Mouse (Mus musculus) kidney, embryonic 16.5 days (tissue): ENCODE results near the gene Atp6v0e2. TPM values are rescaled to one million over a fixed set of nuclear protein-coding genes. Genes with fewer than 3 reads are reported as not detected.
"Not testable (repeated sequence)": the region's sequence is repeated elsewhere in the genome, so short reads cannot be mapped to it uniquely, and the experiment has no call there.

Source experiments
- ATAC-seq: fragments of 200-750 bp; cut with Nextera tagmentation; 2 replicates; pipeline ENCODE4 v1.8.0; 2017; ENCODE audit warnings: moderate TSS enrichment; ENCODE audit not compliant: low FRiP score, low TSS enrichment
- H3K27ac ChIP-seq: fragments of 300-500 bp; sonication (generic); 2 replicates; pipeline ENCODE4 v1.5.1; 2014; ENCODE audit warnings: low read length
- H3K27me3 ChIP-seq: fragments of 300-500 bp; sonication (generic); 2 replicates; pipeline ENCODE4 v1.6.1; 2014; ENCODE audit warnings: low read length, control low read depth, mixed read lengths; ENCODE audit not compliant: insufficient read depth
- H3K36me3 ChIP-seq: fragments of 300-500 bp; sonication (generic); 2 replicates; pipeline ENCODE4 v1.6.1; 2014; ENCODE audit warnings: low read length, control low read depth, mixed read lengths; ENCODE audit not compliant: insufficient read depth
- H3K4me1 ChIP-seq: fragments of 300-500 bp; sonication (generic); 2 replicates; pipeline ENCODE4 v1.6.1; 2014; ENCODE audit warnings: low read length, control low read depth, mixed read lengths; ENCODE audit not compliant: insufficient read depth
- H3K4me2 ChIP-seq: fragments of 300-500 bp; sonication (generic); replicated peaks from 2 replicates; pipeline ENCODE4 v1.6.1; 2014; ENCODE audit warnings: low read depth, low read length
- H3K4me3 ChIP-seq: fragments of 300-500 bp; sonication (generic); 2 replicates; pipeline ENCODE4 v1.5.1; 2014; ENCODE audit warnings: mild to moderate bottlenecking, low read length
- H3K9ac ChIP-seq: fragments of 300-500 bp; sonication (generic); replicated peaks from 2 replicates; pipeline ENCODE4 v1.6.1; 2014; ENCODE audit warnings: low read length
- H3K9me3 ChIP-seq: fragments of 300-500 bp; sonication (generic); 2 replicates; pipeline ENCODE4 v1.6.1; 2016; ENCODE audit warnings: low read length, control low read depth
- WGBS: fragments of 180-500 bp; shearing (Covaris S2); extraction: QIAGEN DNeasy Blood & Tissue Kit; methylation state at CpG from one replicate; pipeline ENCODE4 v1.1.7; 2014; 5-methylcytosine and 5-hydroxymethylcytosine counted together
- polyA plus RNA-seq: library from polyadenylated mRNA; unstranded; fragments of >200 nt; fragmentation: Nextera tagmentation; extraction: Ambion mirVana; gene quantifications from 2 replicates; pipeline ENCODE4 v1.2.1, GENCODE M21; 2015

Gene Atp6v0e2
- polyA plus RNA-seq, 1 experiment from 2014 or later: 33.8 TPM

DNA sequence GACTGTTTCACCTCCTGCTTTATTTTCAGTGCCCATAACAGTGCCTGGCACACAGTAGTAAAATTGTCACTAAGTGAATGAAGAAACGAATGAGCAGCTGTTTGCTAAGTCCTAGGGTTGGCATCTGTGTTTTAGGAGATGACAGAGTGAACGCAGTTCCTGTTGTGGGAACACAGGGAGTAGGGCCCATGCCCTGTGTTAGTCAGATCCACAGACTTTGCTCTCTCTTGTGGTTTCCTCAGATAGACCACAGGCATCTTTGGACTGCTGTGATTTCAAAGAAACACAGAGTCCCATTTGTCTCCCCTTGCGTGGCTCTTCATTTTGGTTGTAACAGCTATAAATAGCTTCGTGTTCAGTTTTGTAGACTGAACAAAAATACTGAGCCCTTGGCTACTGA lies 27.0 kb upstream of the Atp6v0e2 start:
- Histone ChIP-seq H3K36me3 (peaks cover 34% of the 10 kb centered on the region), H3K9me3 (no peaks in the 10 kb centered on the region), H3K4me1 (no peaks in the 10 kb centered on the region), H3K27ac (no peak overlapping the region), H3K9ac (no peak overlapping the region), H3K4me3 (no peak overlapping the region), H3K4me2 (no peak overlapping the region), H3K27me3 (no peaks in the 10 kb centered on the region)
- 79% methylated on average over 4 of the region's 4 CpGs for WGBS
- no peak for ATAC-seq

DNA sequence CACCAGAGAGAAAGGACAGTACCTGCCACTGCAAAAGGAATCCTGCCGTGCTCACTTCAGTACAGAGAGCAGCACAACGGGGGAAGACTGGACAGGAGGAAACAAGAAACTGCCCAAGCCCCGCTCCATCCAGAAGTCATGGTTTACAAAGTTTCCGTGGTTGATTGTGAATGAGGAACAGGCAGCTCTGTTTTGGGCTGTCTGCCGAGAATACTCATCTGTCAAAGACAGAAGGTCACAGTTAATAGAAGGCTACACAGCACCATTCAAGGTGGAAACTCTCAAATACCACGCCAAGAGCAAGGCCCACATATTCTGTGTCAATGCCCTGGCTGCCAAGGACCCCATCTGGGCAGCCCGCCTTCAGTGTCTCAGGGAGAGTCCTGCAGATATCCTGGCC lies 25.6 kb upstream of the Atp6v0e2 start:
- WGBS: 90% methylated on average over 7 of the region's 7 CpGs
- no peak for ATAC-seq
- Histone ChIP-seq H3K4me2 (no peak overlapping the region), H3K4me3 (no peak overlapping the region), H3K4me1 (no peaks in the 10 kb centered on the region), H3K27ac (no peak overlapping the region), H3K9ac (no peak overlapping the region), H3K27me3 (no peaks in the 10 kb centered on the region), H3K36me3 (peaks cover 48% of the 10 kb centered on the region), H3K9me3 (0 out of 2 replicates have a peak, but pooled peaks cover 3% of the 10 kb centered on the region)

- not testable (repeated sequence) for ATAC-seq, H3K4me3 ChIP-seq, H3K27me3 ChIP-seq, H3K4me1 ChIP-seq, H3K9ac ChIP-seq, H3K4me2 ChIP-seq, H3K27ac ChIP-seq, H3K9me3 ChIP-seq
- WGBS: 96% methylated on average over 13 of the region's 16 CpGs
- peaks cover 19% of the 10 kb centered on the region; the same call in 1 of the 2 replicates for H3K36me3 ChIP-seq
Observed at GRCm38 (mm10) chr6:48524882-48525281, 12.5 kb upstream of the Atp6v0e2 start.

- Histone ChIP-seq H3K36me3 (peaks cover 21% of the 10 kb centered on the region; the same call in 1 of the 2 replicates), H3K27me3 (no peaks in the 10 kb centered on the region), H3K9me3 (no peaks in the 10 kb centered on the region), H3K4me1 (0 out of 2 replicates have a peak, but pooled peaks cover 9% of the 10 kb centered on the region), H3K4me3 (no peak overlapping the region), H3K9ac (no peak overlapping the region), H3K27ac (no peak overlapping the region), H3K4me2 (no peak overlapping the region)
- WGBS: 88% methylated on average over 9 of the region's 9 CpGs
- no peak for ATAC-seq
Observed at GRCm38 (mm10) chr6:48527901-48528300, 9.5 kb upstream of the Atp6v0e2 start.

- H3K27ac ChIP-seq: no peak overlapping the region
- no peak for ATAC-seq
Observed at GRCm38 (mm10) chr6:48529261-48529660, 8.2 kb upstream of the Atp6v0e2 start.

GRCm38 (mm10) chr6:48529871-48530440 lies 7.5 kb upstream of the Atp6v0e2 start:
- Histone ChIP-seq H3K4me1 (0 out of 2 replicates have a peak, but pooled peaks cover 9% of the 10 kb centered on the region), H3K27ac (no peak overlapping the region), H3K4me3 (no peak overlapping the region), H3K9ac (no peak overlapping the region), H3K9me3 (no peaks in the 10 kb centered on the region), H3K36me3 (peaks cover 21% of the 10 kb centered on the region; the same call in 1 of the 2 replicates), H3K4me2 (no peak overlapping the region), H3K27me3 (no peaks in the 10 kb centered on the region)
- WGBS: 84% methylated on average over 16 of the region's 16 CpGs
- no peak for ATAC-seq

More at GRCm38 (mm10) chr6:48529261-48529660, 8.2 kb upstream of the Atp6v0e2 start:
- Histone ChIP-seq H3K4me1 (0 out of 2 replicates have a peak, but pooled peaks cover 9% of the 10 kb centered on the region), H3K9ac (no peak overlapping the region), H3K36me3 (peaks cover 21% of the 10 kb centered on the region; the same call in 1 of the 2 replicates), H3K9me3 (no peaks in the 10 kb centered on the region), H3K27me3 (no peaks in the 10 kb centered on the region), H3K4me2 (no peak overlapping the region), H3K4me3 (no peak overlapping the region)
- WGBS: 77% methylated on average over 14 of the region's 14 CpGs

- Histone ChIP-seq H3K4me3 (no peak overlapping the region), H3K27ac (no peak overlapping the region), H3K4me1 (0 out of 2 replicates have a peak, but pooled peaks cover 9% of the 10 kb centered on the region), H3K4me2 (no peak overlapping the region), H3K9ac (no peak overlapping the region), H3K9me3 (no peaks in the 10 kb centered on the region), H3K27me3 (no peaks in the 10 kb centered on the region), H3K36me3 (peaks cover 21% of the 10 kb centered on the region; the same call in 1 of the 2 replicates)
- no peak for ATAC-seq
- WGBS: 36% methylated on average over 2 of the region's 2 CpGs
Observed at GRCm38 (mm10) chr6:48530862-48531261, 6.6 kb upstream of the Atp6v0e2 start.

DNA sequence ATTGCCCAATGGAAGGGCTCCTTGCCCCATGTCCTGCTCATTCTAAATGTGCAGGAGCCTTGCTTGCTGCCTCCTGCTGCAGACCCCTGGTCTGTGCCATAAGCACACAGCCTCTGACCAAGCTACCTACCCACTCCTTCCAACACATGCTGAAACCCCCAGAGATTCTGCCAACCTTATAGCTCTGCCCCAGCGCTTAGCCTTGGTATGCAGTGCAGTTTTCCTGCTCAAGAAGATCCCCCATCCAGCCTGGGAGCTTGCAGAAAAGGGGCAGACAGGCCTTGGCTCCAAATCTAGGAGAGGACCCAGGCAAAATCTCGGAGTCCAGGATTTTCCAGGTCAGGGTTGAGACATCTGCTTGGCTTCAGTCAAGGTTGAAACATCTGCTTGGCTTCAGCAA lies 3.9 kb upstream of the Atp6v0e2 start:
- Histone ChIP-seq H3K27ac (no peak overlapping the region), H3K36me3 (peaks cover 12% of the 10 kb centered on the region; the same call in 1 of the 2 replicates), H3K9ac (no peak overlapping the region), H3K9me3 (no peaks in the 10 kb centered on the region), H3K27me3 (no peaks in the 10 kb centered on the region), H3K4me3 (no peak overlapping the region), H3K4me2 (no peak overlapping the region), H3K4me1 (peaks cover 22% of the 10 kb centered on the region)
- 75% methylated on average over 2 of the region's 2 CpGs for WGBS
- no peak for ATAC-seq

DNA sequence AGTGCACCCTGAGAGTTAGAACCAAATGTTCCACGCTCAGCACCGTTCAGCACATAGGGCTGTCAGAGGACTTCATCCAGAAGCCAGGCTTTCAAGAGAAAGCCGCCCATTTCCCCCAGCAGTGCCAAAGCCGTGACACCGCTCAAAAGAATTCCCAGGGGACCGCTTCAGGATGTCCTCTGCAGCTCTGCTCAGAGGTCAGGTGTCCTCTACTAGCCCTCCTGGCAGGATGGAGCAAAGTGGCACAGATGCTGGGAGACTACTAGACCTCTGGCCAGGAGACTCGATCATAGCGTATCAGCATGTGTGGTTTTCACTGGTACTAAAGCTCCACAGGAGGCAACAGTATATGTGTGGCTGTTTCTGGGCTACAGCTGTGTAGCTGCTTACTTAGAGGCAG lies 2.5 kb upstream of the Atp6v0e2 start:
- peaks cover 22% of the 10 kb centered on the region for H3K4me1 ChIP-seq
- WGBS: 79% methylated on average over 8 of the region's 8 CpGs
- no peak overlapping the region for H3K9ac ChIP-seq
- no peak overlapping the region for H3K4me3 ChIP-seq
- no peak for ATAC-seq
- H3K36me3 ChIP-seq: peaks cover 7% of the 10 kb centered on the region; the same call in 1 of the 2 replicates
- no peak overlapping the region for H3K27ac ChIP-seq
- H3K4me2 ChIP-seq: no peak overlapping the region
- H3K27me3 ChIP-seq: no peaks in the 10 kb centered on the region
- H3K9me3 ChIP-seq: no peaks in the 10 kb centered on the region

GRCm38 (mm10) chr6:48536091-48536490 lies 1.3 kb upstream of the Atp6v0e2 start:
- Histone ChIP-seq H3K4me1 (peaks cover 15% of the 10 kb centered on the region), H3K4me2 (no peak overlapping the region), H3K9ac (no peak overlapping the region), H3K27me3 (no peaks in the 10 kb centered on the region), H3K36me3 (peaks cover 7% of the 10 kb centered on the region; the same call in 1 of the 2 replicates), H3K4me3 (no peak overlapping the region), H3K9me3 (no peaks in the 10 kb centered on the region), H3K27ac (no peak overlapping the region)
- WGBS: 77% methylated on average over 4 of the region's 4 CpGs
- ATAC-seq: no peak
